Mouse (Mus musculus): ENCODE data around the gene Gm43638.

- TF ChIP-seq CTCF (IDR thresholded peaks at IDR 0.05; ENCODE audit: low read depth, low read length) (no peak), POLR2AphosphoS5 (IDR thresholded peaks at IDR 0.05; ENCODE audit: insufficient replicate concordance, low read depth, low read length) (no peak), GATA2 (IDR thresholded peaks at IDR 0.05; ENCODE audit: borderline replicate concordance, low read depth, low read length) (no peak), GATA1 (IDR thresholded peaks at IDR 0.05; ENCODE audit: borderline replicate concordance, low read length) (no peak), TAL1 (conservative IDR thresholded peaks at IDR 0.05; ENCODE audit: low read depth, low read length) (no peak)
These were observed 19.3 kb upstream of the Gm43638 start for GRCm38 (mm10) chr5:87505776-87506458.
